ENCODE assay signal across 8 mouse cellular contexts in the genomic region with DNA sequence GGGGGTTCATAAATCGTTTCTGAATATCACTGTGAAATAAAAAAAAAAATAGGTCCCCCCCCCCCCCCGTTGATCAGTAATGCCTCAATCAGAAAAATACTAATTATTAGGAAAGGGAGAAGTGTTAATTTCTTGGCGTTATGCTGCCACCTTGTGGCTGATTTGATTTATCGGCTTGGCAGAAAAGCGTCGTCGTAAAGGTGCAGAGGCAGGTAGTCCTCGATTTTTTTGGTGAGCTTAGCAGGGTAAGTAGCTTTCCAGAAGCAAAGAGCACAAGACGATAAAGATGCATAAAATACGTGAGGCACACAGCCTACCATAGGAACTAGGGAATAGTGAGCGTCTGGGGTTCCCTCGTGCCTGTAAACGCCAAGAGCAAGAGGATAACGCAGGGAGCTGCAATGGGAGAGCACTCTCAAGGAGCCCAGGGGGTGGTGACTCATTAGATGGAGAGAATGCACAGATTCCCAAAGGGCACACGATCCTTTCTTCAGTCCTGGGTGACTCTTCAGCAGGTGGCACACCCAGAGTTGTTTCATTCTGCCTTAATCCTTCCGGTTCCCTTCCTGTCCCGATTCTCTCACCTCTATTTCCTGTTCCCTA. TPM values are rescaled to one million over a fixed set of nuclear protein-coding genes. Genes with fewer than 3 reads are reported as not detected.
DNase-seq lines count a peak whose midpoint lies in the region; ATAC-seq lines count a peak whose summit lies in the region.

No protein-coding gene starts in this region.

- no peak overlapping the region for H3K9ac ChIP-seq in liver, embryonic 13.5 days

- H3K4me1 ChIP-seq in liver, embryonic 13.5 days (replicated peaks) = no peaks in the 10 kb centered on the region

- H3K4me2 ChIP-seq in liver, embryonic 13.5 days = no peak overlapping the region; the same call in 1 of the 2 replicates

- no peaks in the 10 kb centered on the region for H3K9me3 ChIP-seq in liver, embryonic 13.5 days (replicated peaks)

- no peak for ATAC-seq in liver, embryonic 13.5 days (ENCODE audit: low read depth)

- WGBS in liver, embryonic 13.5 days (ENCODE audit: insufficient replicate concordance) = 9% methylated on average over 17 of the region's 17 CpGs

- DNase-seq in urinary bladder, postnatal 25 days (ENCODE audit: low spot score) = peak; percentile 47
- DNase-seq in urinary bladder, postnatal 4 days (ENCODE audit: low spot score in 2 of 2) = no peak
- peak; percentile 88 for DNase-seq in cerebellum, adult 9-10 months
- DNase-seq in frontal cortex, postnatal 36 days (ENCODE audit: low spot score in 2 of 2) = peak; percentile 48 to 64
- peak; percentile 63 for DNase-seq in kidney, adult 9 months
- DNase-seq in liver, embryonic 13.5 days = peak; percentile 11
- DNase-seq in neural tube, embryonic 10.5 days (ENCODE audit: extremely low spot score, low spot score) = peak; percentile 44
- peak; percentile 44 for DNase-seq in thymus, postnatal 25 days

- H3K36me3 ChIP-seq in liver, embryonic 13.5 days = no peaks in the 10 kb centered on the region

- H3K27ac ChIP-seq in liver, embryonic 13.5 days = no peak overlapping the region

- H3K27me3 ChIP-seq in liver, embryonic 13.5 days = 0 out of 2 replicates have a peak, but pooled peaks cover 5% of the 10 kb centered on the region

- no peak overlapping the region for H3K4me3 ChIP-seq in liver, embryonic 13.5 days (replicated peaks)

RNA-seq across cellular contexts. Expression of gene Crygs, which starts 3.8 kb away (rescaled TPM):
- polyA plus RNA-seq in liver, embryonic 13.5 days (2015; fragmentation: Nextera tagmentation; extraction: Ambion mirVana) = 0.17 and 0.27 TPM in 2 replicates

RNA-seq across cellular contexts. Expression of gene Tbccd1, which starts 49.9 kb away (rescaled TPM):
- 24.0 and 29.2 TPM in 2 replicates for polyA plus RNA-seq in liver, embryonic 13.5 days (2015; fragmentation: Nextera tagmentation; extraction: Ambion mirVana)

RNA-seq across cellular contexts. Expression of gene Dnajb11, which starts 50.1 kb away (rescaled TPM):
- polyA plus RNA-seq in liver, embryonic 13.5 days (2015; fragmentation: Nextera tagmentation; extraction: Ambion mirVana) = 78.9 and 90.1 TPM in 2 replicates

Comparison
In these comparisons a context has a peak if more than half of its experiments do, and no peak if none do; other contexts are left out.
1. DNase-seq: peak in urinary bladder, postnatal 25 days (single experiment), cerebellum, adult 9-10 months (single experiment), frontal cortex, postnatal 36 days (2 of 2), kidney, adult 9 months (single experiment), liver, embryonic 13.5 days (single experiment), neural tube, embryonic 10.5 days (single experiment) and thymus, postnatal 25 days (single experiment); none in urinary bladder, postnatal 4 days (0 of 2).